ENCODE assay signal across 8 mouse cellular contexts in genomic region chr3:35405621-35406079, GRCm38 (mm10).
DNase-seq lines count a peak whose midpoint lies in the region; ATAC-seq and TF ChIP-seq lines count a peak whose summit lies in the region.

No protein-coding gene starts in this region.

- no peak overlapping the region for H3K4me3 ChIP-seq in forebrain, embryonic 16.5 days (replicated peaks; ENCODE audit: low read length)
- no peak overlapping the region for H3K4me3 ChIP-seq in hindbrain, embryonic 12.5 days
- peak overlapping the region; percentile 4 for H3K4me3 ChIP-seq in myocyte

- H3K79me2 ChIP-seq in myocyte (ENCODE audit: control insufficient read depth, insufficient read depth): no peaks in the 10 kb centered on the region

- H3K27me3 ChIP-seq in forebrain, embryonic 16.5 days (replicated peaks; ENCODE audit: control insufficient read depth, insufficient read depth, low read length): no peaks in the 10 kb centered on the region
- no peaks in the 10 kb centered on the region for H3K27me3 ChIP-seq in hindbrain, embryonic 12.5 days
- no peaks in the 10 kb centered on the region for H3K27me3 ChIP-seq in myocyte (ENCODE audit: control insufficient read depth, insufficient read depth, insufficient read length)

- DNase-seq in thymus, postnatal 4 days: peak; percentile 29
- no peak for DNase-seq in thymus, postnatal 0 days (ENCODE audit: low spot score)
- peak; percentile 80 for DNase-seq in left cerebral cortex, postnatal 4 days
- DNase-seq in spleen, adult 12 weeks (ENCODE audit: low spot score): no peak
- DNase-seq in urinary bladder, postnatal 10 days (ENCODE audit: low spot score): no peak

- H3K9me3 ChIP-seq in forebrain, embryonic 16.5 days (ENCODE audit: control insufficient read depth, low read length): no peaks in the 10 kb centered on the region
- no peaks in the 10 kb centered on the region for H3K9me3 ChIP-seq in hindbrain, embryonic 12.5 days (replicated peaks)

- ATAC-seq in forebrain, embryonic 16.5 days: peak; percentile 88
- ATAC-seq in hindbrain, embryonic 12.5 days (ENCODE audit: low FRiP score): peak; percentile 76

- no peak overlapping the region for H3ac ChIP-seq in myocyte (ENCODE audit: control insufficient read depth, insufficient read length)

- peak overlapping the region; percentile 68; the same call in 1 of the 2 replicates for H3K27ac ChIP-seq in forebrain, embryonic 16.5 days (ENCODE audit: low read length)
- H3K27ac ChIP-seq in hindbrain, embryonic 12.5 days: peak overlapping the region; percentile 72

- 12% methylated on average over 14 of the region's 14 CpGs for WGBS in forebrain, embryonic 16.5 days
- 25% methylated on average over 14 of the region's 14 CpGs for WGBS in hindbrain, embryonic 12.5 days

- TF ChIP-seq POLR2A in myocyte (IDR thresholded peaks at IDR 0.05; ENCODE audit: insufficient read length, low read depth): no peak

- H3K36me3 ChIP-seq in forebrain, embryonic 16.5 days (ENCODE audit: control insufficient read depth, insufficient read depth): no peaks in the 10 kb centered on the region
- no peaks in the 10 kb centered on the region for H3K36me3 ChIP-seq in hindbrain, embryonic 12.5 days
- no peaks in the 10 kb centered on the region for H3K36me3 ChIP-seq in myocyte (ENCODE audit: control insufficient read depth, insufficient read depth)

- intact Hi-C loops in left cerebral cortex, postnatal 4 days (cut with DNase I): no loop called here

- H3K4me2 ChIP-seq in forebrain, embryonic 16.5 days (ENCODE audit: low read length): peak overlapping the region; percentile 4; the same call in 1 of the 2 replicates
- H3K4me2 ChIP-seq in hindbrain, embryonic 12.5 days (replicated peaks): 0 out of 2 replicates have a peak overlapping the region, but pooled peaks have one; percentile 21
- peak overlapping the region; percentile 87 for H3K4me2 ChIP-seq in myocyte (ENCODE audit: low read depth)

- H3K9ac ChIP-seq in forebrain, embryonic 16.5 days (replicated peaks; ENCODE audit: low read depth, low read length): no peak overlapping the region
- H3K9ac ChIP-seq in hindbrain, embryonic 12.5 days: no peak overlapping the region

- H3K4me1 ChIP-seq in forebrain, embryonic 16.5 days (replicated peaks; ENCODE audit: control insufficient read depth, insufficient read depth, low read length): peaks cover 15% of the 10 kb centered on the region
- H3K4me1 ChIP-seq in hindbrain, embryonic 12.5 days: peaks cover 15% of the 10 kb centered on the region; the same call in 1 of the 2 replicates

TF ChIP-seq in myocyte, 11 proteins besides CTCF, POLR2A, EP300 and RAD21:
- TF ChIP-seq REST (IDR thresholded peaks at IDR 0.05; ENCODE audit: insufficient read depth, insufficient read length): no peak
- TF ChIP-seq USF1 (IDR thresholded peaks at IDR 0.05; ENCODE audit: low read depth): no peak
- TF ChIP-seq MYOG (IDR thresholded peaks at IDR 0.05; ENCODE audit: control insufficient read depth in 1 of 3, insufficient read depth in 1 of 3, insufficient read length in 2 of 3, low read depth in 2 of 3): no peak
- TF ChIP-seq TCF3 (IDR thresholded peaks at IDR 0.05; ENCODE audit: insufficient read length, low read depth): no peak
- no peak for TF ChIP-seq CEBPB (IDR thresholded peaks at IDR 0.05; ENCODE audit: insufficient read depth, poor library complexity, severe bottlenecking)
- TF ChIP-seq POLR2AphosphoS2 (IDR thresholded peaks at IDR 0.05; ENCODE audit: insufficient read length, low read depth): no peak
- no peak for TF ChIP-seq TCF12 (IDR thresholded peaks at IDR 0.05; ENCODE audit: insufficient read depth, poor library complexity, severe bottlenecking)
- no peak for TF ChIP-seq MAX (IDR thresholded peaks at IDR 0.05; ENCODE audit: low read depth)
- TF ChIP-seq MYOD1 (IDR thresholded peaks at IDR 0.05; ENCODE audit: control insufficient read depth in 1 of 3, insufficient read length in 2 of 3, low read depth in 2 of 3): no peak
- no peak for TF ChIP-seq SRF (IDR thresholded peaks at IDR 0.05; ENCODE audit: control insufficient read depth, insufficient read length, low read depth)
- TF ChIP-seq E2F4 (IDR thresholded peaks at IDR 0.05; ENCODE audit: insufficient read depth): no peak

Comparison
In these comparisons a context has a peak if more than half of its experiments do, and no peak if none do; other contexts are left out.
1. DNase-seq: peak in thymus, postnatal 4 days (single experiment) and left cerebral cortex, postnatal 4 days (single experiment); none in thymus, postnatal 0 days (single experiment), spleen, adult 12 weeks (single experiment) and urinary bladder, postnatal 10 days (single experiment).
2. H3K4me2 ChIP-seq: peak in every context shown above with its lines; median percentile 87 in myocyte; 21 in hindbrain, embryonic 12.5 days; 4 in forebrain, embryonic 16.5 days.